ENCODE assay signal across 17 mouse cellular contexts in the genomic region with DNA sequence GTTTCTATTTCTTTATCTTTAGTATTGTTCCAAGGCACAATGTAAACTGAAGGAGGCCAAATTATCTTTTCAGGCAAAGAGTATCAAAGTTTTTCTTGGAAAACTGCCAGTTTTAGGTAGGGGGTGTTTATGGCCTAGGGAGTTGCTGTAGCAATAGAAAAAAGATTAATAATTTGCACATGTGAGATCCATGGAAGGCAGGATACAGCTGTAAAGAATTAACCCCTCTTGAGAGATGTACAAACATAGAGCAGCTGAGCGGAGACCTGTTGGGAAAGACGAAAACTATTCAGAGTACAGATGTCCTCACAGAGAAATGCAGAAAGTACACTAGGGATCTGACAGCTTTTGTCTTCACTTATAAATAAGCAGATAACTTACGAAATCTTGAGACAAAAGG.
DNase-seq lines count a peak whose midpoint lies in the region; ATAC-seq and TF ChIP-seq lines count a peak whose summit lies in the region.
"Had no signal": no experiment of that assay in that cellular context is flagged by ENCODE, and none has a peak within 500 bp of the region (broad histone marks: within the 10 kb centered on the region; RNA-seq: fewer than 3 reads in every experiment).

No protein-coding gene starts in this region.

- H3K9ac ChIP-seq in hindbrain, embryonic 14.5 days, result no peak overlapping the region
- no peak overlapping the region for H3K9ac ChIP-seq in neural tube, embryonic 11.5 days (ENCODE audit: low read length)
- no peak overlapping the region for H3K9ac ChIP-seq in neural tube, embryonic 15.5 days (replicated peaks)
- H3K9ac ChIP-seq in embryonic facial prominence, embryonic 14.5 days (ENCODE audit: low read depth, low read length), result no peak overlapping the region
- H3K9ac ChIP-seq in midbrain, embryonic 16.5 days (ENCODE audit: low read depth, low read length), result no peak overlapping the region
- H3K9ac ChIP-seq: heart, embryonic 15.5 days; liver, embryonic 13.5 days had no signal

- no peaks in the 10 kb centered on the region for H3K36me3 ChIP-seq in hindbrain, embryonic 14.5 days (replicated peaks; ENCODE audit: control insufficient read depth, insufficient read depth)
- H3K36me3 ChIP-seq in hindbrain, embryonic 10.5 days, result no peaks in the 10 kb centered on the region
- no peaks in the 10 kb centered on the region for H3K36me3 ChIP-seq in neural tube, embryonic 11.5 days (ENCODE audit: control insufficient read depth, insufficient read depth, low read length)
- H3K36me3 ChIP-seq in neural tube, embryonic 15.5 days, result no peaks in the 10 kb centered on the region
- H3K36me3 ChIP-seq in embryonic facial prominence, embryonic 14.5 days (ENCODE audit: control insufficient read depth, insufficient read depth, low read length), result no peaks in the 10 kb centered on the region
- no peaks in the 10 kb centered on the region for H3K36me3 ChIP-seq in midbrain, embryonic 16.5 days (ENCODE audit: control insufficient read depth, insufficient read depth, low read length)
- H3K36me3 ChIP-seq: heart, embryonic 15.5 days; liver, embryonic 13.5 days had no signal

- TF ChIP-seq CTCF in layer of hippocampus, adult 2 months (conservative IDR thresholded peaks at IDR 0.05), result no peak

- H3K9me3 ChIP-seq in hindbrain, embryonic 14.5 days (ENCODE audit: control insufficient read depth, low read length), result no peaks in the 10 kb centered on the region
- H3K9me3 ChIP-seq in hindbrain, embryonic 10.5 days, result no peaks in the 10 kb centered on the region
- no peaks in the 10 kb centered on the region for H3K9me3 ChIP-seq in neural tube, embryonic 11.5 days (ENCODE audit: control insufficient read depth, low read length)
- H3K9me3 ChIP-seq in neural tube, embryonic 15.5 days (replicated peaks), result no peaks in the 10 kb centered on the region
- no peaks in the 10 kb centered on the region for H3K9me3 ChIP-seq in embryonic facial prominence, embryonic 14.5 days (ENCODE audit: control insufficient read depth, low read length)
- H3K9me3 ChIP-seq in midbrain, embryonic 16.5 days (replicated peaks; ENCODE audit: control insufficient read depth, low read length, poor library complexity, severe bottlenecking), result no peaks in the 10 kb centered on the region
- H3K9me3 ChIP-seq: heart, embryonic 15.5 days; liver, embryonic 13.5 days; megakaryocyte, embryonic 14.5 days had no signal

- H3K4me3 ChIP-seq in hindbrain, embryonic 14.5 days (replicated peaks; ENCODE audit: low read length), result no peak overlapping the region
- no peak overlapping the region for H3K4me3 ChIP-seq in hindbrain, embryonic 10.5 days
- H3K4me3 ChIP-seq in neural tube, embryonic 11.5 days (ENCODE audit: low read depth, low read length), result no peak overlapping the region
- H3K4me3 ChIP-seq in neural tube, embryonic 15.5 days (replicated peaks), result no peak overlapping the region
- H3K4me3 ChIP-seq in embryonic facial prominence, embryonic 14.5 days (ENCODE audit: low read depth, low read length), result no peak overlapping the region
- no peak overlapping the region for H3K4me3 ChIP-seq in midbrain, embryonic 16.5 days (ENCODE audit: low read depth, low read length)
- no peak overlapping the region for H3K4me3 ChIP-seq in layer of hippocampus, adult 2 months
- H3K4me3 ChIP-seq: heart, embryonic 15.5 days; liver, embryonic 13.5 days; megakaryocyte, embryonic 14.5 days had no signal

- no peak; the same call in 1 of the 2 replicates for ATAC-seq in hindbrain, embryonic 14.5 days (ENCODE audit: low FRiP score)
- no peak for ATAC-seq in neural tube, embryonic 11.5 days (ENCODE audit: insufficient read depth, low FRiP score, low TSS enrichment)
- ATAC-seq in neural tube, embryonic 15.5 days (ENCODE audit: low FRiP score), result no peak
- ATAC-seq in embryonic facial prominence, embryonic 14.5 days (ENCODE audit: low read depth), result peak; percentile 77
- ATAC-seq in midbrain, embryonic 16.5 days, result peak; percentile 62; the same call in 1 of the 2 replicates
- ATAC-seq: lung, postnatal 0 days had no signal

- H3K27me3 ChIP-seq in hindbrain, embryonic 14.5 days (ENCODE audit: control insufficient read depth, insufficient read depth, low read length), result no peaks in the 10 kb centered on the region
- H3K27me3 ChIP-seq in hindbrain, embryonic 10.5 days (ENCODE audit: insufficient read depth, poor library complexity, severe bottlenecking), result no peaks in the 10 kb centered on the region
- H3K27me3 ChIP-seq in neural tube, embryonic 11.5 days (ENCODE audit: control insufficient read depth, insufficient read depth, low read length), result no peaks in the 10 kb centered on the region
- no peaks in the 10 kb centered on the region for H3K27me3 ChIP-seq in neural tube, embryonic 15.5 days (replicated peaks)
- H3K27me3 ChIP-seq in embryonic facial prominence, embryonic 14.5 days (replicated peaks; ENCODE audit: control insufficient read depth, insufficient read depth, low read length), result no peaks in the 10 kb centered on the region
- no peaks in the 10 kb centered on the region for H3K27me3 ChIP-seq in midbrain, embryonic 16.5 days (ENCODE audit: control insufficient read depth, insufficient read depth, low read depth, low read length)
- H3K27me3 ChIP-seq: heart, embryonic 15.5 days; liver, embryonic 13.5 days; megakaryocyte, embryonic 14.5 days had no signal

- H3K4me1 ChIP-seq in hindbrain, embryonic 14.5 days (replicated peaks; ENCODE audit: control insufficient read depth, insufficient read depth, low read length), result no peaks in the 10 kb centered on the region
- H3K4me1 ChIP-seq in hindbrain, embryonic 10.5 days (replicated peaks), result peaks cover 8% of the 10 kb centered on the region
- H3K4me1 ChIP-seq in neural tube, embryonic 11.5 days (ENCODE audit: control insufficient read depth, insufficient read depth, low read length), result no peaks in the 10 kb centered on the region
- H3K4me1 ChIP-seq in neural tube, embryonic 15.5 days, result no peaks in the 10 kb centered on the region
- no peaks in the 10 kb centered on the region for H3K4me1 ChIP-seq in embryonic facial prominence, embryonic 14.5 days (ENCODE audit: control insufficient read depth, insufficient read depth, low read length)
- H3K4me1 ChIP-seq in midbrain, embryonic 16.5 days (ENCODE audit: control insufficient read depth, insufficient read depth, low read length), result no peaks in the 10 kb centered on the region
- H3K4me1 ChIP-seq: heart, embryonic 15.5 days; liver, embryonic 13.5 days; megakaryocyte, embryonic 14.5 days had no signal

- no peak overlapping the region for H3K4me2 ChIP-seq in hindbrain, embryonic 14.5 days (replicated peaks)
- H3K4me2 ChIP-seq in neural tube, embryonic 11.5 days (ENCODE audit: low read depth), result no peak overlapping the region
- no peak overlapping the region for H3K4me2 ChIP-seq in neural tube, embryonic 15.5 days
- peak overlapping the region; percentile 11; the same call in 1 of the 2 replicates for H3K4me2 ChIP-seq in embryonic facial prominence, embryonic 14.5 days (ENCODE audit: low read depth, low read length)
- H3K4me2 ChIP-seq in midbrain, embryonic 16.5 days (ENCODE audit: low read length), result no peak overlapping the region
- H3K4me2 ChIP-seq: heart, embryonic 15.5 days; liver, embryonic 13.5 days had no signal

- DNase-seq in hindbrain, embryonic 14.5 days (ENCODE audit: low spot score), result peak; percentile 47
- no peak for DNase-seq in hindbrain, embryonic 10.5 days (ENCODE audit: low spot score)
- peak; percentile 20 for DNase-seq in neural tube, embryonic 11.5 days (ENCODE audit: low spot score)
- peak; percentile 83 for DNase-seq in embryonic facial prominence, embryonic 14.5 days (ENCODE audit: low spot score)
- no peak for DNase-seq in layer of hippocampus, adult 2 months (ENCODE audit: low spot score in 2 of 2)
- no peak for DNase-seq in heart, adult 8-10 months (ENCODE audit: low spot score)
- DNase-seq: adrenal gland, adult 8-10 months; cerebellum, adult 2 months; kidney, postnatal 14 days; liver, embryonic 13.5 days; right cerebral cortex, postnatal 25 days; thymus, adult 18-20 months had no signal

- no peak overlapping the region for H3K27ac ChIP-seq in hindbrain, embryonic 14.5 days
- H3K27ac ChIP-seq in hindbrain, embryonic 10.5 days, result no peak overlapping the region
- H3K27ac ChIP-seq in neural tube, embryonic 11.5 days (ENCODE audit: low read depth, low read length), result no peak overlapping the region
- no peak overlapping the region for H3K27ac ChIP-seq in neural tube, embryonic 15.5 days (replicated peaks)
- H3K27ac ChIP-seq in embryonic facial prominence, embryonic 14.5 days (replicated peaks; ENCODE audit: low read depth, low read length), result no peak overlapping the region
- no peak overlapping the region for H3K27ac ChIP-seq in midbrain, embryonic 16.5 days (ENCODE audit: low read length)
- no peak overlapping the region for H3K27ac ChIP-seq in layer of hippocampus, adult 2 months
- H3K27ac ChIP-seq: heart, embryonic 15.5 days; liver, embryonic 13.5 days had no signal

- 40% methylated on average over 3 of the region's 3 CpGs for WGBS in hindbrain, embryonic 14.5 days
- WGBS in hindbrain, embryonic 10.5 days, result 66% methylated on average over 3 of the region's 3 CpGs
- 59% methylated on average over 3 of the region's 3 CpGs for WGBS in neural tube, embryonic 11.5 days
- WGBS in neural tube, embryonic 15.5 days, result 56% methylated on average over 3 of the region's 3 CpGs
- 12% methylated on average over 3 of the region's 3 CpGs for WGBS in embryonic facial prominence, embryonic 14.5 days
- WGBS in midbrain, embryonic 16.5 days, result 35% methylated on average over 3 of the region's 3 CpGs

Comparison
In these comparisons a context has a peak if more than half of its experiments do, and no peak if none do; other contexts are left out.
1. DNase-seq: peak in hindbrain, embryonic 14.5 days (single experiment), neural tube, embryonic 11.5 days (single experiment) and embryonic facial prominence, embryonic 14.5 days (single experiment); none in hindbrain, embryonic 10.5 days (single experiment), layer of hippocampus, adult 2 months (0 of 2) and heart, adult 8-10 months (single experiment).
2. ATAC-seq: peak in embryonic facial prominence, embryonic 14.5 days (single experiment) and midbrain, embryonic 16.5 days (single experiment); none in hindbrain, embryonic 14.5 days (single experiment), neural tube, embryonic 11.5 days (single experiment) and neural tube, embryonic 15.5 days (single experiment).